Mouse (Mus musculus) heart, embryonic 14.5 days (tissue): ENCODE data around the gene Spns1. TPM values are rescaled to one million over a fixed set of nuclear protein-coding genes. Genes with fewer than 3 reads are reported as not detected.
A peak's percentile ranks its signal among the peaks of the same experiment; 100 is the strongest.
"Not testable (repeated sequence)": the region's sequence is repeated elsewhere in the genome, so short reads cannot be mapped to it uniquely, and the experiment has no call there.

ENCODE experiments used
- ATAC-seq: fragments of 200-750 bp; cut with Nextera tagmentation; 2 replicates; pipeline ENCODE4 v1.8.0; 2017; ENCODE audit warnings: low read depth, moderate TSS enrichment; ENCODE audit not compliant: insufficient number of reproducible peaks, insufficient read depth, low FRiP score
- H3K27ac ChIP-seq, 2 experiments: fragments of 200-500 bp in 1 of 2; fragments of 300-500 bp in 1 of 2; sonication (generic) in 1 of 2; replicated peaks in 1 of 2; 2 replicates each; pipeline ENCODE4 v1.5.1; 2012 to 2014; ENCODE audit warnings: low read depth in 2 of 2, low read length in 2 of 2, control low read depth in 1 of 2, mild to moderate bottlenecking in 1 of 2, mixed read lengths in 1 of 2; ENCODE audit not compliant: control insufficient read depth in 1 of 2, insufficient read depth in 1 of 2
- H3K27me3 ChIP-seq: fragments of 300-500 bp; sonication (generic); 2 replicates; pipeline ENCODE4 v1.6.1; 2014; ENCODE audit warnings: mild to moderate bottlenecking, low read length, control low read depth; ENCODE audit not compliant: control insufficient read depth, insufficient read depth
- H3K36me3 ChIP-seq: fragments of 300-500 bp; sonication (generic); 2 replicates; pipeline ENCODE4 v1.6.1; 2014; ENCODE audit warnings: mild to moderate bottlenecking, control low read depth, low read length, mixed read lengths; ENCODE audit not compliant: control insufficient read depth, insufficient read depth
- H3K4me1 ChIP-seq, 2 experiments: fragments of 200-500 bp in 1 of 2; fragments of 300-500 bp in 1 of 2; sonication (generic) in 1 of 2; 2 replicates each; pipeline ENCODE4 v1.6.1; 2012 to 2014; ENCODE audit warnings: low read length in 2 of 2, control low read depth in 1 of 2, mixed read lengths in 1 of 2; ENCODE audit not compliant: control insufficient read depth in 2 of 2, insufficient read depth in 2 of 2
- H3K4me2 ChIP-seq: fragments of 300-500 bp; sonication (generic); 2 replicates; pipeline ENCODE4 v1.6.1; 2014; ENCODE audit warnings: mild to moderate bottlenecking, low read length
- H3K4me3 ChIP-seq, 2 experiments: fragments of 200-500 bp in 1 of 2; fragments of 300-500 bp in 1 of 2; sonication (generic) in 1 of 2; 2 replicates each; pipeline ENCODE4 v1.5.1; 2012 to 2014; ENCODE audit warnings: low read length in 2 of 2, mild to moderate bottlenecking in 2 of 2, control low read depth in 1 of 2, low read depth in 1 of 2, moderate library complexity in 1 of 2; ENCODE audit not compliant: control insufficient read depth in 1 of 2, insufficient read depth in 1 of 2
- H3K9ac ChIP-seq: fragments of 300-500 bp; sonication (generic); 2 replicates; pipeline ENCODE4 v1.6.1; 2014; ENCODE audit warnings: mild to moderate bottlenecking, low read length
- H3K9me3 ChIP-seq: fragments of 300-500 bp; sonication (generic); 2 replicates; pipeline ENCODE4 v1.6.1; 2016; ENCODE audit warnings: low read length, control low read depth; ENCODE audit not compliant: control insufficient read depth
- WGBS: fragments of 180-500 bp; shearing (Covaris S2); extraction: QIAGEN DNeasy Blood & Tissue Kit; methylation state at CpG from one replicate; pipeline ENCODE4 v1.1.7; 2014; 5-methylcytosine and 5-hydroxymethylcytosine counted together
- polyA plus RNA-seq: library from polyadenylated mRNA; unstranded; fragments of >200 nt; fragmentation: Nextera tagmentation; extraction: Ambion mirVana; gene quantifications from 2 replicates; pipeline ENCODE4 v1.2.1, GENCODE M21; 2014

The Spns1 gene
- polyA plus RNA-seq, 1 experiment from 2014 or later, result 35.1 TPM

DNA sequence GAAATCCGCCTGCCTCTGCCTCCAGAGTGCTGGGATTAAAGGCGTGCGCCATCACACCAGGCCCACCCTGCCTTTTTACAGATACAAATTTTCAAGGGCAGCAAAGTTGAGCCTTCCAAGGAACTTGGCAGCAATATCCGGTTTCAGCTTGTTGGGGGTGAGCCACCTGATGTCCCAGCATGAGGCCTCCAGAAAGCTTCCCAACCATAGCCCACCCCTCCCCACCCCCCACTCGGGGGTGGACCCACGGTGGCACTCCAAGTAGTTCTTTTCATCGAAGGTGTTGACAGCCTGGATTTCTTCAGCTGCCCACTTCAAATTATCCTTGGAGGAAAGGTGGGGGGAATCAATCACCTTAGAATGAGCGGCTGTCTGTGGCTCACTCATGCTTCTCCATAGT lies 38.3 kb downstream of the Spns1 start:
- WGBS, result 73% methylated on average over 8 of the region's 8 CpGs
- H3K4me2 ChIP-seq, result no peak overlapping the region
- peaks cover 6 to 13% of the 10 kb centered on the region in 2 experiments for H3K4me1 ChIP-seq
- no peak overlapping the region for H3K9ac ChIP-seq
- no peak for ATAC-seq
- no peaks in the 10 kb centered on the region for H3K9me3 ChIP-seq
- H3K27ac ChIP-seq, result peak overlapping the region; percentile 19 to 37; a peak in 3 of 4 replicates
- no peaks in the 10 kb centered on the region for H3K36me3 ChIP-seq
- H3K27me3 ChIP-seq, result no peaks in the 10 kb centered on the region
- H3K4me3 ChIP-seq, result no peak overlapping the region

GRCm38 (mm10) chr7:126335556-126335955 lies 41.7 kb downstream of the Spns1 start:
- Histone ChIP-seq H3K9me3 (no peaks in the 10 kb centered on the region), H3K9ac (no peak overlapping the region), H3K27ac (no peak overlapping the region), H3K4me2 (no peak overlapping the region), H3K4me3 (no peak overlapping the region), H3K27me3 (no peaks in the 10 kb centered on the region), H3K4me1 (peaks cover 2 to 7% of the 10 kb centered on the region in 2 experiments), H3K36me3 (no peaks in the 10 kb centered on the region)
- no peak for ATAC-seq
- 71% methylated on average over 1 of the region's 1 CpGs for WGBS

- Histone ChIP-seq H3K9me3 (no peaks in the 10 kb centered on the region), H3K4me2 (no peak overlapping the region), H3K27ac (no peak overlapping the region), H3K9ac (no peak overlapping the region), H3K4me1 (no peaks in the 10 kb centered on the region), H3K27me3 (no peaks in the 10 kb centered on the region), H3K36me3 (no peaks in the 10 kb centered on the region), H3K4me3 (no peak overlapping the region)
- 70% methylated on average over 3 of the region's 3 CpGs for WGBS
- ATAC-seq, result no peak
These were observed 44.6 kb downstream of the Spns1 start for GRCm38 (mm10) chr7:126332691-126333090.

DNA sequence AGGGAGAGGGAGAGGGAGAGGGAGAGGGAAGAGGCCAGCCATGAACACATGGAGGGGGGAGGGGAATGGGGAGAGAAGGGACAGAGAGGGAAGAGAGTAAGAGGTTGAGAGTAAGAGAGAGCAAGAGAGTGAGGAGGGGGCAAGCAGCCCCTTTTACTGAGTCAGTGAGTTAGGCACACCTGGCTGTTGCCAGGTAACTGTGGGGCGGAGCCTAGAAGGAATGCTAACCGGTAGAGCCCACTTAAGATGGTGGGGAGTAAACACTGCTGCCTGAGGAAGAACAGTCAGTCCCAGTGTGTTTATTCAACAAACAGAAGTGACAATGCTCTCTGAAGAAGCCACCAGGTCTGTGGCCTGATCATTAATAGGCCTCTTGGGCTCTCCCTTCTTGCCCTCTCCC lies 46.6 kb downstream of the Spns1 start:
- H3K27ac ChIP-seq, result no peak overlapping the region
- H3K4me2 ChIP-seq, result no peak overlapping the region
- H3K4me1 ChIP-seq, result no peaks in the 10 kb centered on the region
- no peak overlapping the region for H3K4me3 ChIP-seq
- H3K9me3 ChIP-seq, result no peaks in the 10 kb centered on the region
- no peaks in the 10 kb centered on the region for H3K36me3 ChIP-seq
- ATAC-seq, result no peak
- whole genome bisulfite sequencing, result 46% methylated on average over 2 of the region's 2 CpGs
- H3K27me3 ChIP-seq, result 0 out of 2 replicates have a peak, but pooled peaks cover 4% of the 10 kb centered on the region
- H3K9ac ChIP-seq, result no peak overlapping the region

GRCm38 (mm10) chr7:126329907-126330645 lies 47.2 kb downstream of the Spns1 start:
- no peak overlapping the region for H3K4me2 ChIP-seq
- H3K9me3 ChIP-seq, result no peaks in the 10 kb centered on the region
- 0 out of 2 replicates have a peak, but pooled peaks cover 4% of the 10 kb centered on the region for H3K27me3 ChIP-seq
- no peaks in the 10 kb centered on the region for H3K36me3 ChIP-seq
- H3K9ac ChIP-seq, result no peak overlapping the region
- H3K4me1 ChIP-seq, result no peaks in the 10 kb centered on the region
- 80% methylated on average over 9 of the region's 9 CpGs for WGBS
- no peak overlapping the region for H3K27ac ChIP-seq
- H3K4me3 ChIP-seq, result no peak overlapping the region
- ATAC-seq, result no peak

GRCm38 (mm10) chr7:126328848-126329247 lies 48.4 kb downstream of the Spns1 start:
- WGBS, result 76% methylated on average over 5 of the region's 6 CpGs

GRCm38 (mm10) chr7:126325576-126326273 lies 51.5 kb downstream of the Spns1 start:
- 23% methylated on average over 9 of the region's 9 CpGs for WGBS

More at GRCm38 (mm10) chr7:126328848-126329247, 48.4 kb downstream of the Spns1 start:
- not testable (repeated sequence) for H3K4me3 ChIP-seq, H3K9me3 ChIP-seq, H3K27ac ChIP-seq, H3K9ac ChIP-seq, H3K4me1 ChIP-seq, H3K36me3 ChIP-seq, ATAC-seq, H3K4me2 ChIP-seq, H3K27me3 ChIP-seq

More at GRCm38 (mm10) chr7:126325576-126326273, 51.5 kb downstream of the Spns1 start:
- not testable (repeated sequence) for H3K27ac ChIP-seq, H3K4me2 ChIP-seq, H3K4me1 ChIP-seq, H3K27me3 ChIP-seq, ATAC-seq, H3K9me3 ChIP-seq, H3K4me3 ChIP-seq, H3K36me3 ChIP-seq, H3K9ac ChIP-seq
